Mouse (Mus musculus) hindbrain, embryonic 12.5 days (tissue): ENCODE measurements around the gene Plce1. TPM values are rescaled to one million over a fixed set of nuclear protein-coding genes. Genes with fewer than 3 reads are reported as not detected.

Experiments used
- ATAC-seq: fragments of 200-750 bp; cut with Nextera tagmentation; 2 replicates; pipeline ENCODE4 v1.8.0; 2017; ENCODE audit warnings: moderate TSS enrichment; ENCODE audit not compliant: low FRiP score
- H3K27ac ChIP-seq: fragments of 300-500 bp; sonication (generic); 2 replicates; pipeline ENCODE4 v1.5.1; 2016; ENCODE audit warnings: mild to moderate bottlenecking
- H3K27me3 ChIP-seq: fragments of 300-500 bp; sonication (generic); 2 replicates; pipeline ENCODE4 v1.6.1; 2016; ENCODE audit warnings: mild to moderate bottlenecking
- H3K36me3 ChIP-seq: fragments of 300-500 bp; sonication (generic); 2 replicates; pipeline ENCODE4 v1.6.1; 2016; ENCODE audit warnings: mild to moderate bottlenecking
- H3K4me1 ChIP-seq: fragments of 300-500 bp; sonication (generic); 2 replicates; pipeline ENCODE4 v1.6.1; 2016
- H3K4me2 ChIP-seq: fragments of 300-500 bp; sonication (generic); replicated peaks from 2 replicates; pipeline ENCODE4 v1.6.1; 2016; ENCODE audit warnings: mild to moderate bottlenecking
- H3K4me3 ChIP-seq: fragments of 300-500 bp; sonication (generic); 2 replicates; pipeline ENCODE4 v1.5.1; 2016; ENCODE audit warnings: mild to moderate bottlenecking
- H3K9ac ChIP-seq: fragments of 300-500 bp; sonication (generic); 2 replicates; pipeline ENCODE4 v1.6.1; 2016; ENCODE audit warnings: mild to moderate bottlenecking, moderate library complexity
- H3K9me3 ChIP-seq: fragments of 300-500 bp; sonication (generic); replicated peaks from 2 replicates; pipeline ENCODE4 v1.6.1; 2016; ENCODE audit warnings: mild to moderate bottlenecking
- WGBS: fragments of 180-500 bp; shearing (Covaris S2); methylation state at CpG from one replicate; pipeline ENCODE4 v1.1.7; 2016; 5-methylcytosine and 5-hydroxymethylcytosine counted together
- polyA plus RNA-seq: library from polyadenylated mRNA; unstranded; fragments of >200 nt; fragmentation: Nextera tagmentation; extraction: Ambion mirVana; gene quantifications from 2 replicates; pipeline ENCODE4 v1.2.1, GENCODE M21; 2016

The Plce1 gene
- polyA plus RNA-seq, 1 experiment from 2014 or later: 6.9 TPM

GRCm38 (mm10) chr19:38673936-38674335 lies 193.0 kb downstream of the Plce1 start:
- Histone ChIP-seq H3K4me2 (no peak overlapping the region), H3K36me3 (no peaks in the 10 kb centered on the region), H3K27ac (no peak overlapping the region), H3K27me3 (no peaks in the 10 kb centered on the region), H3K4me3 (no peak overlapping the region), H3K9ac (no peak overlapping the region), H3K9me3 (no peaks in the 10 kb centered on the region), H3K4me1 (no peaks in the 10 kb centered on the region)
- no peak for ATAC-seq
- WGBS: 85% methylated on average over 2 of the region's 2 CpGs

- Histone ChIP-seq H3K36me3 (no peaks in the 10 kb centered on the region), H3K27me3 (no peaks in the 10 kb centered on the region), H3K4me1 (no peaks in the 10 kb centered on the region), H3K9me3 (no peaks in the 10 kb centered on the region), H3K9ac (no peak overlapping the region), H3K27ac (no peak overlapping the region), H3K4me2 (no peak overlapping the region), H3K4me3 (no peak overlapping the region)
- 92% methylated on average over 5 of the region's 5 CpGs for WGBS
- no peak for ATAC-seq
Measured at GRCm38 (mm10) chr19:38678655-38679054, 197.7 kb downstream of the Plce1 start.

GRCm38 (mm10) chr19:38679520-38679919 lies 198.6 kb downstream of the Plce1 start:
- Histone ChIP-seq H3K27ac (no peak overlapping the region), H3K36me3 (no peaks in the 10 kb centered on the region), H3K4me2 (no peak overlapping the region), H3K9ac (no peak overlapping the region), H3K4me3 (no peak overlapping the region), H3K4me1 (no peaks in the 10 kb centered on the region), H3K27me3 (no peaks in the 10 kb centered on the region), H3K9me3 (no peaks in the 10 kb centered on the region)
- 92% methylated on average over 4 of the region's 4 CpGs for WGBS
- ATAC-seq: no peak

- no peak overlapping the region for H3K4me3 ChIP-seq
- no peak overlapping the region for H3K9ac ChIP-seq
- no peak for ATAC-seq
- no peak overlapping the region for H3K4me2 ChIP-seq
- no peaks in the 10 kb centered on the region for H3K4me1 ChIP-seq
- H3K27me3 ChIP-seq: no peaks in the 10 kb centered on the region
- H3K9me3 ChIP-seq: no peaks in the 10 kb centered on the region
- WGBS: 55% methylated on average over 5 of the region's 5 CpGs
- H3K36me3 ChIP-seq: no peaks in the 10 kb centered on the region
- H3K27ac ChIP-seq: no peak overlapping the region
Measured at GRCm38 (mm10) chr19:38687326-38687725, 206.4 kb downstream of the Plce1 start.

- Histone ChIP-seq H3K4me2 (no peak overlapping the region), H3K27me3 (no peaks in the 10 kb centered on the region), H3K27ac (no peak overlapping the region), H3K9me3 (no peaks in the 10 kb centered on the region), H3K4me1 (no peaks in the 10 kb centered on the region), H3K36me3 (no peaks in the 10 kb centered on the region), H3K9ac (no peak overlapping the region), H3K4me3 (no peak overlapping the region)
- 89% methylated on average over 4 of the region's 4 CpGs for WGBS
- ATAC-seq: no peak
Measured at GRCm38 (mm10) chr19:38688741-38689507, 208.0 kb downstream of the Plce1 start.

GRCm38 (mm10) chr19:38690276-38690675 lies 209.4 kb downstream of the Plce1 start:
- Histone ChIP-seq H3K9ac (no peak overlapping the region), H3K9me3 (no peaks in the 10 kb centered on the region)
- 89% methylated on average over 2 of the region's 2 CpGs for WGBS

GRCm38 (mm10) chr19:38691533-38691932 lies 210.6 kb downstream of the Plce1 start:
- Histone ChIP-seq H3K4me2 (no peak overlapping the region), H3K27ac (no peak overlapping the region), H3K9ac (no peak overlapping the region), H3K4me3 (no peak overlapping the region), H3K27me3 (no peaks in the 10 kb centered on the region), H3K36me3 (no peaks in the 10 kb centered on the region), H3K4me1 (no peaks in the 10 kb centered on the region), H3K9me3 (no peaks in the 10 kb centered on the region)
- ATAC-seq: no peak
- 95% methylated on average over 6 of the region's 6 CpGs for WGBS

More at GRCm38 (mm10) chr19:38690276-38690675, 209.4 kb downstream of the Plce1 start:
- no peak overlapping the region for H3K27ac ChIP-seq
- H3K27me3 ChIP-seq: no peaks in the 10 kb centered on the region
- H3K4me1 ChIP-seq: no peaks in the 10 kb centered on the region
- H3K36me3 ChIP-seq: no peaks in the 10 kb centered on the region
- no peak overlapping the region for H3K4me2 ChIP-seq
- ATAC-seq: no peak
- no peak overlapping the region for H3K4me3 ChIP-seq

- H3K4me1 ChIP-seq: no peaks in the 10 kb centered on the region
- ATAC-seq: no peak
- no peaks in the 10 kb centered on the region for H3K9me3 ChIP-seq
- no peak overlapping the region for H3K4me2 ChIP-seq
- no peaks in the 10 kb centered on the region for H3K36me3 ChIP-seq
- H3K9ac ChIP-seq: no peak overlapping the region
- 49% methylated on average over 2 of the region's 2 CpGs for WGBS
- H3K27me3 ChIP-seq: no peaks in the 10 kb centered on the region
- H3K27ac ChIP-seq: no peak overlapping the region
- no peak overlapping the region for H3K4me3 ChIP-seq
Measured at GRCm38 (mm10) chr19:38693331-38693730, 212.4 kb downstream of the Plce1 start.

GRCm38 (mm10) chr19:38693769-38694168 lies 212.9 kb downstream of the Plce1 start:
- no peak overlapping the region for H3K27ac ChIP-seq
- H3K4me2 ChIP-seq: no peak overlapping the region
- ATAC-seq: no peak
- H3K4me3 ChIP-seq: no peak overlapping the region
- H3K9ac ChIP-seq: no peak overlapping the region
- no peaks in the 10 kb centered on the region for H3K27me3 ChIP-seq
- no peaks in the 10 kb centered on the region for H3K36me3 ChIP-seq
- 89% methylated on average over 4 of the region's 4 CpGs for WGBS
- H3K9me3 ChIP-seq: no peaks in the 10 kb centered on the region
- H3K4me1 ChIP-seq: no peaks in the 10 kb centered on the region

- Histone ChIP-seq H3K36me3 (no peaks in the 10 kb centered on the region), H3K9me3 (no peaks in the 10 kb centered on the region), H3K4me1 (no peaks in the 10 kb centered on the region), H3K27ac (no peak overlapping the region), H3K4me2 (no peak overlapping the region), H3K27me3 (no peaks in the 10 kb centered on the region), H3K4me3 (no peak overlapping the region), H3K9ac (no peak overlapping the region)
- WGBS: 95% methylated on average over 8 of the region's 8 CpGs
- ATAC-seq: no peak
Measured at GRCm38 (mm10) chr19:38701776-38702175, 220.9 kb downstream of the Plce1 start.

- Histone ChIP-seq H3K4me1 (no peaks in the 10 kb centered on the region), H3K4me3 (no peak overlapping the region), H3K27me3 (no peaks in the 10 kb centered on the region), H3K27ac (no peak overlapping the region), H3K36me3 (no peaks in the 10 kb centered on the region), H3K9me3 (no peaks in the 10 kb centered on the region), H3K4me2 (no peak overlapping the region), H3K9ac (no peak overlapping the region)
- no peak for ATAC-seq
- 67% methylated on average over 3 of the region's 3 CpGs for WGBS
Measured at GRCm38 (mm10) chr19:38704742-38705141, 223.8 kb downstream of the Plce1 start.

GRCm38 (mm10) chr19:38705244-38705643 lies 224.3 kb downstream of the Plce1 start:
- no peak overlapping the region for H3K27ac ChIP-seq
- 88% methylated on average over 11 of the region's 11 CpGs for WGBS
- no peaks in the 10 kb centered on the region for H3K36me3 ChIP-seq
- no peak overlapping the region for H3K4me3 ChIP-seq
- no peaks in the 10 kb centered on the region for H3K27me3 ChIP-seq
- H3K9ac ChIP-seq: no peak overlapping the region
- H3K4me1 ChIP-seq: no peaks in the 10 kb centered on the region
- no peaks in the 10 kb centered on the region for H3K9me3 ChIP-seq
- no peak overlapping the region for H3K4me2 ChIP-seq
- no peak for ATAC-seq

GRCm38 (mm10) chr19:38706449-38706848 lies 225.5 kb downstream of the Plce1 start:
- no peaks in the 10 kb centered on the region for H3K9me3 ChIP-seq
- no peak for ATAC-seq
- no peaks in the 10 kb centered on the region for H3K27me3 ChIP-seq
- no peaks in the 10 kb centered on the region for H3K4me1 ChIP-seq
- no peak overlapping the region for H3K4me2 ChIP-seq
- H3K9ac ChIP-seq: no peak overlapping the region
- H3K4me3 ChIP-seq: no peak overlapping the region
- no peak overlapping the region for H3K27ac ChIP-seq
- 94% methylated on average over 6 of the region's 6 CpGs for WGBS
- no peaks in the 10 kb centered on the region for H3K36me3 ChIP-seq
